Mouse (Mus musculus) gastrocnemius, postnatal 10 days (tissue): ENCODE results near the gene Bmp10. TPM values are rescaled to one million over a fixed set of nuclear protein-coding genes. Genes with fewer than 3 reads are reported as not detected.

Source experiments
- DNase-seq: peaks from one replicate; pipeline ENCODE4 v3.0.0; 2021; ENCODE audit warnings: mixed read lengths
- long read RNA-seq, 2 experiments: library from polyadenylated mRNA; stranded (forward); transcript quantifications; one replicate each; pipeline ENCODE4 v2.0.0; 2021
- total RNA-seq, 2 experiments: library from RNA; stranded (reverse); gene quantifications; 2 replicates each; pipeline ENCODE4 v1.2.3; 2021

The Bmp10 gene
- not detected for total RNA-seq
- long read RNA-seq, experiment 1, result 0 reads
- long read RNA-seq, experiment 2, result 0 reads

GRCm38 (mm10) chr6:87428487-87429044, at the start of gene Bmp10:
Gene Bmp10 (plus strand): TSS chr6:87428994.
- DNase-seq, result no peak

DNA sequence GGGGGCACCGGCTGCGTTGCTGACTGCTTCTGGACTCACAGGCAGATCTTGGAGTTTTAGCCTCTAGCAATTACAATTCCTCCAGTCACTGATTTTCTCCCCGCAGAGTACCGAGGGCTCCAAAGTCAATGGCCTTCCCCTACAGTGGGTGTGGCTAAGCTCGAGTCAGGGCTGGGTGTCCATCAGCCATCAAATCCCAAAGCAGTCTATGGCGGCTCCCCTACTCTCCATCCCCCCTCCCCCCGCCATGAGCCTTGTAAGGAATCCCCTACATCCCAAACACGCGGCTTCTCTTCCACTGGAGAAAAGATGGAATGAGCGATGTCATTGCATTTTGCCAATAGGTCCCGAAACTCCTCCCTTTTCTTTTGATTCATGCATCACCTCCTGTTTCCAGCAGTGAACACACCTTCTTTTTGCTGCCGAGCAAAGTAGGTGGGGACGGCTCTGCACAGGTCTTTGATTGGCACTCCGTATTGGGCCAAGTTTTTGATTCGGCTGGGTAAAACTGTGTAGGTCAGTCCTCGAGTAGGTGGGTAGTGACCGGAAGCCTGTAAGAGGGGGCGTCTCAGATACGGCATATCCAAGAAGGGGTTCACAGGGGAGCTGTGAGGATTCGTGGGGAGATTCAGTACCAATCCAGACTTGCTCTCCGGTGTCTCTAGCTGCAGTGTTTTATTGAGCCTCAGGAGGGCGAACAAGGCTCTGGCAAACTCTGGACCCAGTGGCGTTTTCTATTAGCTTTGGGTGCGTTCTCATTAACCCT, 44.7 kb upstream of the Bmp10 start:
- DNase-seq, result no peak

- no peak for DNase-seq
Measured at GRCm38 (mm10) chr6:87384761-87385160, 44.0 kb upstream of the Bmp10 start.

DNA sequence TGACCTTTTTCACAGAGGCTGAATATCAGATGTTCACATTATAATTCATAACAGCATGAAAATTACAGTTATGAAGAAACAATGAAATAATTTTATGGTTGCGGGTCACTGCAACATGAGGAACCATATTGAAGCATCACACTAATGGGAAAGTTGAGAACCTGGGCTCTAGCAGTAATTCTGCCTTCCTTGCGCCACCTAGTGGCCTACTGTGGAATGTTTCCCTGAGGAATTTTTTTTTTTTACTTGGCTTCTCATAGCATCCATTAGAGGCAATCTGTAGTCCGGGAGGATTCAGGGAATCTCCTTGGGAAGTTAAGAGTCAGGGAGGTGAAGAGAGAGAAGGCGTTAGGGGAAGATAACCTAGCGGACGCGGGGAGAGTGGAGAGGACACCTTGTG, 42.6 kb upstream of the Bmp10 start:
- DNase-seq, result peak; percentile 65

GRCm38 (mm10) chr6:87386681-87387080, 42.1 kb upstream of the Bmp10 start:
- no peak for DNase-seq

DNA sequence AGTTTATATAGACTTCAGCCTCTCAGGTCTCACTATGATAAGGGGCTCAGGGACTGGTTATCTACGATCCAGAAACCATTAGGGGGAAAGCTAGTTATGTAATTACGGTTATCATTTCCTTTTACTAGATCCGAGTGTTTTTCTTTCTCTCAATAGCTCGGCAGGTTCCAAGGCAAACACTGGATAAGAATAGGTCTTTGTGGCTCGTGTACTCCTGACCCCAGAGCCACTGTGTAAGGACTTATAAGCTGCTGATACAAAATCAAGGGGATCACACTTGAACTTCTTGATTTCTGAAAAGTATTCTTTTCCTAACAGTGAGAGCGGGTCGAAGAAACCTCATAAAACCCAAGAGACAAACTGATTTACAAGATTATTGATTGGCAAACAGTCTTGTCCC, 39.9 kb upstream of the Bmp10 start, which contains the start of gene Gkn3:
Gene Gkn3, minus strand, starts transcription at position 59 of the 400 bp plus-strand sequence.
- no peak for DNase-seq

DNA sequence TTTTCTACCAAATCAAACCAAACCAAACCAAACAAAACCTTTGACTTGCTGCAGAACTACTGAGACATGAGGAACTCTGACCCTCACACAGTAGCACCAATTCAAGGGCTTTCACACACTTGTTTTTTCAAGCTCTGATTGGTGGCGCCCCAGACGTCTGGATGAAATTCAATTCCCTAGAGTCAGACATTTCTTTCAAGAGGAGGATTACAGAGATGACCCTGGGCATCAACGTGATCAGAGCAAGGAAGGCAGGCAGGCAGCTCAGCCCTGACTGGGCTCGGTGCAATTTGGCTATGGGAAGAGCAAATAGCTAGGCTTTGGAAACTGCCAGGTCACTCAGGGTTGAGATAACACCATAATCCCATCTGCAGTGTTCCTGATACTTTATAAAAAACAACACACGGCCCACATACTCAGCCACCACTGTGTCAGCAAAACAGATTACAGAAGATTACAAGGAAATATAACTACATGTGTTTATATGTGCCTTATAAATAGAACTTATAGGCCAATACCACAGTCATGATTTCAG, 39.3 kb upstream of the Bmp10 start:
- no peak for DNase-seq

GRCm38 (mm10) chr6:87393466-87394205, 35.2 kb upstream of the Bmp10 start:
- DNase-seq, result no peak

GRCm38 (mm10) chr6:87394783-87395182, 34.0 kb upstream of the Bmp10 start:
- no peak for DNase-seq

- peak; percentile 83 for DNase-seq
Measured at GRCm38 (mm10) chr6:87399137-87399536, 29.7 kb upstream of the Bmp10 start.

DNA sequence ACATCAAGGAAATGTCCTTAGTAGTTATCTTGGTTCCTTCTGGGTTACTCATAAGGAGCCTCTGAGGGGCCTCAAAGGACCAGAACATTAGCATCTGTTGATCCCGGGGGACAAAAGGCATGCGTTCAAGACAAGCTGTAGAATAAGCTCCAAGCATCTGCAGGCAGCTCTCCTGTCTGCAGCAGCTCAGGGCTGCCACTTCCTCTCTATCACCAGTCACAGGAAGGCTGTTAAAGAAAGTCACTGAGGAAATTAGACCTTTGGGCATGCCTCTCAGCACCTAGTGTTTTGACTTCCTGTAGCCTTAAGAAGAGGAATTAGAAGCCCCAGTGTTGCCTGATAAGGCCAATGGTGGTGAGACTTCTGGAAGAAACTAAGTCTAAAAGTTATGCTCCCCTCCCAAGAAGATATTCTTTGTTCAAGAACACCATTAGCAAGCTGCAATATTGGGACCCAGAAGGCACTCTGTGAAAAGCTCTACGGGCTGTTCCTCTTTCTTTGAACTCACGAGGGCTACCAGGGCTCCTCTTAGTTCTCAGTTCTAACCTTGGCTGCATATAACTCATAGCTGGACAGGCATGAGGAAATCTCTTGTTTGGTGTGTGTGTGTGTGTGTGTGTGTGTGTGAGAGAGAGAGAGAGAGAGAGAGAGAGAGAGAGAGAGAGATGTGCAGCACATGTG, 28.8 kb upstream of the Bmp10 start:
- DNase-seq, result no peak

GRCm38 (mm10) chr6:87401456-87401855, 27.3 kb upstream of the Bmp10 start:
- no peak for DNase-seq

GRCm38 (mm10) chr6:87412011-87412410, 16.8 kb upstream of the Bmp10 start:
- DNase-seq, result no peak

GRCm38 (mm10) chr6:87422304-87422703, 6.5 kb upstream of the Bmp10 start:
- DNase-seq, result no peak

- peak; percentile 31 for DNase-seq
Measured at GRCm38 (mm10) chr6:87424037-87424816, 4.6 kb upstream of the Bmp10 start.

GRCm38 (mm10) chr6:87426954-87427353, 1.8 kb upstream of the Bmp10 start:
- no peak for DNase-seq

DNA sequence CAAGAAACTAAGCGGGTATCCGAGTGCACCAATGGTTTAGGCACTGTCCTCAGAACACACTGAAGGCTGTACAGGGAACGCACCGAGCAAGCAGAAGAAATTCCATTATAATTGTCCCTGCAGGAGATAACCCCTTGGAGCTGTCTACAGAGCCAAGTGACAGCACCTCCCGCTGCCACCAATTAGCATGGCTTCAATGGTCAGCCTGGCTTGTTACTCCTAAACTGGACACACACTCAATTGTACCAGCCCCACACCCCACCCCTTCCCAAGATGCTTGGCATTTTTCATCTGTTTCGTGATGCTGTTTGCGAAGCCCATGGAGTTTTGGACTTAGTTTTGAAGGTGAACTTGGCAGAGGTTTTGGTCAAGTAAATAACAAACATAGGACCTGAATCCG, 1.2 kb upstream of the Bmp10 start:
- no peak for DNase-seq

GRCm38 (mm10) chr6:87435791-87436190, 7.0 kb downstream of the Bmp10 start:
- no peak for DNase-seq

DNA sequence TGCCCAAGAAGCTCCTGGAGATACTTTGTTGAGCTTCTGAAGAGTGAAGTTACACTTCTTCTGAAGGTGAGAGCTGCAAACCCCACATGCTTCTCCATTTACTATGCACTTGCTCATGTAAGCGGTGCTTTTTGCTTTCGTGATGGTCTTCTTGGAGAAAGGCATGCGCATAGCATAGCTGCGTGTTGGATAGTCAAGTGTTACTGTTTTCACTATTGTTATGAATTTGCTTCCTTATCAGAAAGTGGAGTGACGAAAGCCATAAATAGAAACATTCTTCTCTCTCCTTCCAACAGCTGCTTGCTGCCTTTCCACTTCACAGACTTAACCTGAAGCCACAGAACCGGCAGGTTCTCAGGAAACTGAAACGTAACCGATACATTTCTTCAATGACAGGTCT, 8.0 kb downstream of the Bmp10 start:
- no peak for DNase-seq

DNA sequence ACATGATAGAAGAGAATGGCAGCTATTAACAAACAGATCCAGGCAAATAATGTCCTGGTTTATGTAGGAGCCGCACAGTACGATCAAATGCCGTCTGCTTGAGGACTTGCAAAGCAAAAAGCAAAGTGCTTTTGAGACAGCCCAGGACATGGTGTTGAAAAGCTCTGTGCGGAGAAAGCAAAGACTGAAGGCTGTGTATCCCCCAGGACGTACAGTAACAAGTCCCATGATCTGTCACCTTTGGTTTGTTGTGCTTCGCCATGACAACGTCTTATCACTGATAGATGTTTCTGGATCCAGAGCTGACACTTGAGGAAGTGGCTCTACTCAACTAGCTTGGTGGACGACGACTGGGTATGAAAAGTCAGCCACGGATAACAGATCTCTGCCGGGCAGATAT, 14.5 kb downstream of the Bmp10 start:
- no peak for DNase-seq

GRCm38 (mm10) chr6:87445222-87445621, 16.4 kb downstream of the Bmp10 start:
- no peak for DNase-seq

DNA sequence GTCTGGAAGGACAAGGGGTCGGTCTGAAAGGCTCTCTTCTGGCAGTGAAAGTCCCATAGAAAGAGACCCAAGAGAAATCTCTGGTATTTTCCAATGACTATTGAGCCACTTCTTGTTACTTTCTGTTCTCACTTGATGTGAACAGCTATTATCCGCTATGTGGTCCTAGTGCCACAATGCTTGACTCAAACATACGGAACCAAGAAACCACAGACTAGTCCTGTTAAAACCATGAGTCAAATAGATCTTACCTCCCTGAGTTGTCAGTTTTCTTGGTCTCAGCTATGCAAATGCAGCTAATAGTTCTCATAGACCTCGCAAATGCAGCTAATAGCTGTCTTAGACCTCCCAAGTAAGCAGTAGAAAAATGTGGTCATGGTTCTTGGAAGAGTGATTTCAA, 18.4 kb downstream of the Bmp10 start:
- DNase-seq, result no peak
